Mouse (Mus musculus): ENCODE data around the gene Sema3f. TPM values are rescaled to one million over a fixed set of nuclear protein-coding genes. Genes with fewer than 3 reads are reported as not detected.

Gene Sema3f
- polyA plus RNA-seq (2014; fragmentation: Nextera tagmentation; extraction: Ambion mirVana): 32.4 and 38.4 TPM in 2 replicates

GRCm38 (mm10) chr9:107709697-107710483 lies at the start of gene Sema3f:
Gene Sema3f, minus strand, starts transcription at chr9:107710475.
- peaks cover 9% of the 10 kb centered on the region for H3K36me3 ChIP-seq (ENCODE audit: control insufficient read depth, insufficient read depth, low read length)
- no peaks in the 10 kb centered on the region for H3K9me3 ChIP-seq (ENCODE audit: control insufficient read depth, low read length)
- peak; percentile 82 for ATAC-seq (ENCODE audit: low FRiP score, low TSS enrichment)
- peak within 1 kb of the TSS; percentile 88 for H3K9ac ChIP-seq (ENCODE audit: low read depth, low read length)
- under 1% methylated on average over 64 of the region's 86 CpGs for WGBS
- H3K27me3 ChIP-seq (ENCODE audit: control insufficient read depth, insufficient read depth, low read length): no peaks in the 10 kb centered on the region
- peaks cover 47% of the 10 kb centered on the region for H3K4me1 ChIP-seq (ENCODE audit: control insufficient read depth, insufficient read depth, low read length)
- peak within 1 kb of the TSS; percentile 77 for H3K4me2 ChIP-seq (replicated peaks; ENCODE audit: low read depth, low read length)
- peak within 1 kb of the TSS; percentile 77 for H3K27ac ChIP-seq (ENCODE audit: low read depth, low read length)
- H3K4me3 ChIP-seq (ENCODE audit: low read length): peak within 1 kb of the TSS; percentile 78

GRCm38 (mm10) chr9:107759593-107759992 lies 49.3 kb upstream of the Sema3f start:
- H3K4me1 ChIP-seq (ENCODE audit: control insufficient read depth, insufficient read depth, low read length): no peaks in the 10 kb centered on the region
- 96% methylated on average over 6 of the region's 6 CpGs for WGBS
- H3K27me3 ChIP-seq (ENCODE audit: control insufficient read depth, insufficient read depth, low read length): no peaks in the 10 kb centered on the region
- no peak overlapping the region for H3K4me2 ChIP-seq (replicated peaks; ENCODE audit: low read depth, low read length)
- H3K9ac ChIP-seq (ENCODE audit: low read depth, low read length): no peak overlapping the region
- peaks cover 94% of the 10 kb centered on the region for H3K36me3 ChIP-seq (ENCODE audit: control insufficient read depth, insufficient read depth, low read length)
- H3K4me3 ChIP-seq (ENCODE audit: low read length): no peak overlapping the region
- H3K27ac ChIP-seq (ENCODE audit: low read depth, low read length): no peak overlapping the region
- ATAC-seq (ENCODE audit: low FRiP score, low TSS enrichment): no peak
- H3K9me3 ChIP-seq (ENCODE audit: control insufficient read depth, low read length): no peaks in the 10 kb centered on the region

GRCm38 (mm10) chr9:107750378-107750777 lies 40.1 kb upstream of the Sema3f start:
- Histone ChIP-seq H3K9me3 (ENCODE audit: control insufficient read depth, low read length) (no peaks in the 10 kb centered on the region), H3K4me1 (ENCODE audit: control insufficient read depth, insufficient read depth, low read length) (no peaks in the 10 kb centered on the region), H3K4me3 (ENCODE audit: low read length) (no peak overlapping the region), H3K27ac (ENCODE audit: low read depth, low read length) (no peak overlapping the region), H3K36me3 (ENCODE audit: control insufficient read depth, insufficient read depth, low read length) (peaks cover 96% of the 10 kb centered on the region), H3K27me3 (ENCODE audit: control insufficient read depth, insufficient read depth, low read length) (no peaks in the 10 kb centered on the region), H3K9ac (ENCODE audit: low read depth, low read length) (no peak overlapping the region), H3K4me2 (replicated peaks; ENCODE audit: low read depth, low read length) (no peak overlapping the region)
- ATAC-seq (ENCODE audit: low FRiP score, low TSS enrichment): no peak
- 98% methylated on average over 5 of the region's 5 CpGs for WGBS

DNA sequence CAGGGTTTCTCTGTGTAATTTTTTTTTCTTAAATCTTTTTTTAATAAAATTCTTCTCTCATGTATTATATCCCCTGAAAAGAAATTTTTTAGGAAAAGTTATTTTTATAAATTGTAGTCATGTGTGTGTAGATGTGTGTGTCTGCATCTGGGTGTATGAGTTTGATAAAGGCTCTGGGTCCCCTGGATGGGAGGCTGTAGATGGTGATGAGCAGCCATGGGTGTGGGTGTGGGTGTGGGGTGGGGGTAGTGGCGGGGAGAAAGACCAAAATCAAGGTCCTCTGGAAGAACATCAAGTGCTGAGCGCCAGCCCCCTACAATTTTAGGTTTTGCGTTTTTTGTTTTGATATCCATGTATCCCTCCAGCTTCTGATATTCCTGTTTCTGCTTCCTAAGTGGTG lies 37.8 kb upstream of the Sema3f start:
- Histone ChIP-seq H3K4me3 (ENCODE audit: low read length) (no peak overlapping the region), H3K9ac (ENCODE audit: low read depth, low read length) (no peak overlapping the region), H3K4me1 (ENCODE audit: control insufficient read depth, insufficient read depth, low read length) (no peaks in the 10 kb centered on the region), H3K4me2 (replicated peaks; ENCODE audit: low read depth, low read length) (no peak overlapping the region), H3K27ac (ENCODE audit: low read depth, low read length) (no peak overlapping the region), H3K36me3 (ENCODE audit: control insufficient read depth, insufficient read depth, low read length) (peaks cover 97% of the 10 kb centered on the region), H3K27me3 (ENCODE audit: control insufficient read depth, insufficient read depth, low read length) (no peaks in the 10 kb centered on the region), H3K9me3 (ENCODE audit: control insufficient read depth, low read length) (no peaks in the 10 kb centered on the region)
- ATAC-seq (ENCODE audit: low FRiP score, low TSS enrichment): no peak
- 97% methylated on average over 3 of the region's 3 CpGs for WGBS

GRCm38 (mm10) chr9:107747310-107747709 lies 37.0 kb upstream of the Sema3f start:
- peaks cover 98% of the 10 kb centered on the region for H3K36me3 ChIP-seq (ENCODE audit: control insufficient read depth, insufficient read depth, low read length)
- no peak overlapping the region for H3K9ac ChIP-seq (ENCODE audit: low read depth, low read length)
- no peak overlapping the region for H3K4me3 ChIP-seq (ENCODE audit: low read length)
- no peak overlapping the region for H3K27ac ChIP-seq (ENCODE audit: low read depth, low read length)
- 86% methylated on average over 1 of the region's 1 CpGs for WGBS
- no peak overlapping the region for H3K4me2 ChIP-seq (replicated peaks; ENCODE audit: low read depth, low read length)
- no peaks in the 10 kb centered on the region for H3K27me3 ChIP-seq (ENCODE audit: control insufficient read depth, insufficient read depth, low read length)
- no peaks in the 10 kb centered on the region for H3K9me3 ChIP-seq (ENCODE audit: control insufficient read depth, low read length)
- H3K4me1 ChIP-seq (ENCODE audit: control insufficient read depth, insufficient read depth, low read length): no peaks in the 10 kb centered on the region
- ATAC-seq (ENCODE audit: low FRiP score, low TSS enrichment): no peak

DNA sequence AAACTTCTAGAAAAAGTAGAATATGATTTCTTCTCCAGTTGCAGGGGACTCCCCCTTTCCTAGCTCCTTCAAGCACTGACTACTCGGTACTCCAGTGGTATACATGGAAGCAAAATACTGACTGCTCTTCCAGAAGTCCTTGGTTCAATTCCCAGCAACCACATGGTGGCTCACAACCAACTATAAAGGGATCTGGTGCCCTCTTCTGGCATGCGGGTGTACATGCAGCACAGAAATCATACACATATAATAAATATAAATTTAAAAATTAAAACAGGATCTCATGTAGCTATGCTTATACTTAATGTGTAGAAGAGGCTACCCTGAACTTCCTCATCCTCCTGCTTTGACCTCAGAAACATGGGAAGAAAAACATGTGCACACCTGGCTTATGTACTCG lies 36.4 kb upstream of the Sema3f start:
- H3K4me3 ChIP-seq (ENCODE audit: low read length): no peak overlapping the region
- no peak for ATAC-seq (ENCODE audit: low FRiP score, low TSS enrichment)
- no peaks in the 10 kb centered on the region for H3K9me3 ChIP-seq (ENCODE audit: control insufficient read depth, low read length)
- H3K27ac ChIP-seq (ENCODE audit: low read depth, low read length): no peak overlapping the region
- H3K27me3 ChIP-seq (ENCODE audit: control insufficient read depth, insufficient read depth, low read length): no peaks in the 10 kb centered on the region
- H3K36me3 ChIP-seq (ENCODE audit: control insufficient read depth, insufficient read depth, low read length): peaks cover 98% of the 10 kb centered on the region
- H3K9ac ChIP-seq (ENCODE audit: low read depth, low read length): no peak overlapping the region
- H3K4me1 ChIP-seq (ENCODE audit: control insufficient read depth, insufficient read depth, low read length): no peaks in the 10 kb centered on the region
- H3K4me2 ChIP-seq (replicated peaks; ENCODE audit: low read depth, low read length): no peak overlapping the region
- WGBS: 94% methylated on average over 3 of the region's 3 CpGs

DNA sequence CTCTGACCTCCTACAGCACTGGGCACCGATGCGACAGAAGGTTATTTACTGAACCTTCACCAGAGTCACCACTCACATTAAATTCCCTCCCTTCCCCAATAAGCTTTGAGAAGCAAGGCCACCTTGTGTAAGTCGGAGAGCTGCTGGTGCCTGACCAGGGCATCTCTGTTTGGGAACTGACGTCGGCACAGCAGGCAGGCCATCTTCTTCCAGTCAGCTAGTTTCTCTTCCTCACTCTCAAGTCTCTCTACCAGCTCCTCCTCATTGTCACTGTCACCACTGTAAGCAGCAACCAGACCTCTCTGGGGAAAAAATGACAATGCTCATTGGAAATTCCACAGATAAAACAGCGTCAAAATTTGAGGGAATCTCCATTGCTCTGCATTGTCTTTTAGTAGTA lies 33.8 kb upstream of the Sema3f start:
- no peak overlapping the region for H3K4me2 ChIP-seq (replicated peaks; ENCODE audit: low read depth, low read length)
- peaks cover 98% of the 10 kb centered on the region for H3K36me3 ChIP-seq (ENCODE audit: control insufficient read depth, insufficient read depth, low read length)
- no peaks in the 10 kb centered on the region for H3K4me1 ChIP-seq (ENCODE audit: control insufficient read depth, insufficient read depth, low read length)
- no peak overlapping the region for H3K9ac ChIP-seq (ENCODE audit: low read depth, low read length)
- WGBS: 89% methylated on average over 6 of the region's 6 CpGs
- no peak overlapping the region for H3K27ac ChIP-seq (ENCODE audit: low read depth, low read length)
- H3K4me3 ChIP-seq (ENCODE audit: low read length): no peak overlapping the region
- ATAC-seq (ENCODE audit: low FRiP score, low TSS enrichment): no peak
- H3K27me3 ChIP-seq (ENCODE audit: control insufficient read depth, insufficient read depth, low read length): no peaks in the 10 kb centered on the region
- no peaks in the 10 kb centered on the region for H3K9me3 ChIP-seq (ENCODE audit: control insufficient read depth, low read length)

- Histone ChIP-seq H3K4me1 (ENCODE audit: control insufficient read depth, insufficient read depth, low read length) (peaks cover 31% of the 10 kb centered on the region), H3K9ac (ENCODE audit: low read depth, low read length) (no peak overlapping the region), H3K36me3 (ENCODE audit: control insufficient read depth, insufficient read depth, low read length) (peaks cover 56% of the 10 kb centered on the region), H3K27ac (ENCODE audit: low read depth, low read length) (0 out of 2 replicates have a peak overlapping the region, but pooled peaks have one; percentile 26), H3K9me3 (ENCODE audit: control insufficient read depth, low read length) (no peaks in the 10 kb centered on the region), H3K4me3 (ENCODE audit: low read length) (no peak overlapping the region), H3K4me2 (replicated peaks; ENCODE audit: low read depth, low read length) (no peak overlapping the region), H3K27me3 (ENCODE audit: control insufficient read depth, insufficient read depth, low read length) (no peaks in the 10 kb centered on the region)
- 53% methylated on average over 4 of the region's 4 CpGs for WGBS
- peak; percentile 14 for ATAC-seq (ENCODE audit: low FRiP score, low TSS enrichment)
These were observed 28.5 kb upstream of the Sema3f start for GRCm38 (mm10) chr9:107738841-107739202.

DNA sequence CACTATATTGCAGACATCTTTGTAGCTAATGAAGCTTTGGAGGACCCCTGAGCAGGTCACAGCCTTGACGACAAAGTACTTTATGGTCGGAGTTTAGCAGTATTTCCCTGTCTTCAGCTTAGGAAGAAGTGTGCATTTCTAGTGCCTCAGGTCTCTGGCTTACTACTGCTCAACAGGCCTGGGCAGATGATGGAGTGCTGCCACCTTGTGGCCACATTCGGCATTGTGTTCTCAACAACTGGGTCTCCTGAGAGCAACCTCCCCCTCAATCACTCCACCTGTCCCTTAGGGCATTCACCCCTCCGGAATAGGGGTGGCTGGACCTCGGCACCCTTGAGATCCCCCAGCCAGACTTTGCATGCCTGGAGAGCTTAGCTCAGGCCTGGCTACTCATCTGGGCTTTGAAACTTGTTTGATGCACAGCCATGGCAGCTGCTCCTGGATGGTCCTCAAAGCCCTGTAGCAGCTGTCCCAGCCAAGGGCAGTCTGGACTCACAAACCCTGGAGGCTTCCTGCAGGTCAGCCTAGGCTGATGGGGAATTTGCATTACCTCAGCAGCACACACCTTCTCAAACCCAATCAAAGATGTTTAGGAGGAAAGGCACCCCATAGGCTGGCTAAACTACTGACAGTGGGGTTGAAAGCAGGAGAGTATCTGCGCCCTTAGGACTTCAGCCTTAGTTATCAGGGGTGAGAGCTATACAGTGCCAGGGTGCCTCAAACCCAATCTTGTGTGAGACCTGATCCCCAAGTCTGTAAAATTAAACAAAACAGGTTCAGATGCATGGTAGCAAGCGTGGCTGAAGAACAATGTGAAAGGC lies 28.0 kb upstream of the Sema3f start:
- 20% methylated on average over 7 of the region's 7 CpGs for WGBS
- H3K4me3 ChIP-seq (ENCODE audit: low read length): no peak overlapping the region

More for the DNA sequence above, 28.0 kb upstream of the Sema3f start:
- H3K4me1 ChIP-seq (ENCODE audit: control insufficient read depth, insufficient read depth, low read length): peaks cover 31% of the 10 kb centered on the region
- H3K9me3 ChIP-seq (ENCODE audit: control insufficient read depth, low read length): no peaks in the 10 kb centered on the region
- H3K27ac ChIP-seq (ENCODE audit: low read depth, low read length): peak overlapping the region; percentile 26; the same call in 1 of the 2 replicates
- H3K4me2 ChIP-seq (replicated peaks; ENCODE audit: low read depth, low read length): no peak overlapping the region
- H3K27me3 ChIP-seq (ENCODE audit: control insufficient read depth, insufficient read depth, low read length): no peaks in the 10 kb centered on the region
- no peak overlapping the region for H3K9ac ChIP-seq (ENCODE audit: low read depth, low read length)
- peak; percentile 63 for ATAC-seq (ENCODE audit: low FRiP score, low TSS enrichment)
- peaks cover 50% of the 10 kb centered on the region for H3K36me3 ChIP-seq (ENCODE audit: control insufficient read depth, insufficient read depth, low read length)

Data from kidney, embryonic 14.5 days (tissue).